Mouse (Mus musculus) G1E (cell line): ENCODE measurements around the gene Dpp7.

ENCODE experiments used
- CTCF ChIP-seq: IDR thresholded peaks from 2 replicates; pipeline ENCODE4 v1.5.1; 2012; ENCODE audit warnings: low read depth, low read length, inconsistent platforms, mixed read lengths
- TAL1 ChIP-seq: conservative IDR thresholded peaks from 2 replicates; pipeline ENCODE4 v1.6.1; 2012; ENCODE audit warnings: low read depth, low read length, inconsistent platforms, mixed read lengths

GRCm38 (mm10) chr2:25318971-25319773, 37.0 kb downstream of the Dpp7 start, which contains the start of gene Grin1:
- TF ChIP-seq CTCF (no peak), TAL1 (no peak)
